Mouse (Mus musculus): ENCODE measurements around the gene Ly6g6c. TPM values are rescaled to one million over a fixed set of nuclear protein-coding genes. Genes with fewer than 3 reads are reported as not detected.

Gene Ly6g6c
- total RNA-seq, 2 experiments from 2014 or later = not detected

DNA sequence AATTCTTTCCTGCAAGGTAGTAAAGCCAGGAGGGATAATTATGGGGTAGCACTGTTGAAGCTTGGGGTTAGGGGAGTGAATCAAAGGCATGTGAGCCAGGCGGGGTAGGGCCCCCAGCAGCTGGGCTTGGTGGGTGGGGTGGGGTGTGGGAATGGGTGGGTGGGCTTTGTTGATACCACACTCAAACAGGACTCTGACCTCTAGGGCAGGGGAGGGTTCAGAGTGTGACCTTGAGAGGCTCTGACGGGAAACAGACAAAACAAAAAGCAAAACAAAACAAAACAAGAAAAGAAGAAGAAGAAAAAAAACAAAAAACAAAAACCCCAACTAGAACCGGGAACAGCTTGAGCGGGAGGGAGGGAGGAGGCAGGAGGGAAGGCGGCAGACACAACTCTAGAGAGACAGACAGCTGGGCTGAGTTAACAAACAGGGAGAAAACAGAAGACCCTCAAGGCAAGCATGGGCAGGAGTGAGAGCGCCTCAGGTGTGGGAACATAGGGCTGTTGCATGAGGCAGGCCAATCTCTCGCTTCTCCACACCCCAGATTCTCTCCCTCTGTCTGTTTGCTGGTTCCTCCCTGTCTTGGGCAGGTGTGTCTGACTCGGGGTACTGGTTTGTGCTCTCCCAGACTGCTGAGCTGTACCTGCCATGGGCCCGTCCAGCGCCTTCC lies 11.5 kb downstream of the Ly6g6c start, which contains the start of gene Ly6g6e:
Gene Ly6g6e, plus strand, starts transcription at position 396 of the 670 bp plus-strand sequence.
- DNase-seq (ENCODE audit: low spot score in 2 of 2) = no peak
- intact Hi-C loops (cut with DNase I) = no loop called here

DNA sequence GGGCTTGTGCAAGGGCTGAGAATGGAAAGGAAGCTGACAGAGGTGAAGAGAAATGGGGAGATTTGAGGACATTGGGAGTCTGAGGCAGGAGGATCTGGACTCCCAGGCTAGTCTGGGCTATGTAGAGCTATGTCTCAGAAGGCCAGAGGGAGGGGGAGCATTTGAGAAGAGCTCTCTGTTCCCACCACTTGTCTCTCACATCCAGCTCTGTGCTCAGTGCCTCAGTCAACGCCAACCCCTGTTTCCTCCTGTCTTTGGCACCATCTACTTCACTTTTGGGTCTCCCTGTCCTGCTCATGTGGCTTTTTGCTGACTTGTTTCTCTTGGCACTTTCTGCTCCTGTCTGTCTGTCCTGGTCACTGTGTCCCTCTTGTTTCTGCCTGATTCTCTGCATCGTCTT lies 12.1 kb downstream of the Ly6g6c start:
- intact Hi-C loops (cut with DNase I) = no loop called here
- no peak for DNase-seq (ENCODE audit: low spot score in 2 of 2)

GRCm38 (mm10) chr17:35077786-35078233 lies 12.6 kb downstream of the Ly6g6c start, which contains the start of gene Ly6g6d:
Gene Ly6g6d, minus strand, starts transcription at chr17:35078065.
- no peak for DNase-seq (ENCODE audit: low spot score in 2 of 2)
- intact Hi-C loops (cut with DNase I) = no loop called here

GRCm38 (mm10) chr17:35079778-35080177 lies 14.6 kb downstream of the Ly6g6c start:
- no peak for DNase-seq (ENCODE audit: low spot score in 2 of 2)
- intact Hi-C loops (cut with DNase I) = no loop called here

DNA sequence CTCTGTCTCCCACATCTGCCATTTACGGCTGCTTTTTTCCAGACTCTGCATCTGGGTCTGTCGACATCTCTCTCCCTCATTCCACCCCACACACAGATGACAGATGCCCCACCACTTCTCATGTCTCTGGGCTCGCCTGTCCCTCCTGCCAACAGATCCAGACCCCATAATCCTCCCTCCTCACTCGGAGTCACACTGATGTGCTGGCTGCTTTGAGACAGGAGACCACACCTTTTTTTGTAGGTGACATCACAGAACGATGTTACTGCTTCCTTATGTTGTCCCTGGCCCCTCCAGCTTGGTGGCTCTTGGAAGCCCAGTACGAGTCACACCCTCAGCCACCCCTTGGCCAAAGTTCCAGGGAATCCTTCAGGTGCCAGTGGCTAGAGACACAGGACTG lies 15.1 kb downstream of the Ly6g6c start:
- intact Hi-C loops (cut with DNase I) = no loop called here
- no peak for DNase-seq (ENCODE audit: low spot score in 2 of 2)

- intact Hi-C loops (cut with DNase I) = no loop called here
- DNase-seq (ENCODE audit: low spot score in 2 of 2) = no peak
Measured at GRCm38 (mm10) chr17:35080710-35081109, 15.5 kb downstream of the Ly6g6c start.

GRCm38 (mm10) chr17:35082841-35083576 lies 17.8 kb downstream of the Ly6g6c start:
- DNase-seq (ENCODE audit: low spot score in 2 of 2) = no peak
- intact Hi-C loops (cut with DNase I) = no loop called here

- DNase-seq (ENCODE audit: low spot score in 2 of 2) = no peak
- intact Hi-C loops (cut with DNase I) = no loop called here
Measured at GRCm38 (mm10) chr17:35083929-35084497, 18.8 kb downstream of the Ly6g6c start.

DNA sequence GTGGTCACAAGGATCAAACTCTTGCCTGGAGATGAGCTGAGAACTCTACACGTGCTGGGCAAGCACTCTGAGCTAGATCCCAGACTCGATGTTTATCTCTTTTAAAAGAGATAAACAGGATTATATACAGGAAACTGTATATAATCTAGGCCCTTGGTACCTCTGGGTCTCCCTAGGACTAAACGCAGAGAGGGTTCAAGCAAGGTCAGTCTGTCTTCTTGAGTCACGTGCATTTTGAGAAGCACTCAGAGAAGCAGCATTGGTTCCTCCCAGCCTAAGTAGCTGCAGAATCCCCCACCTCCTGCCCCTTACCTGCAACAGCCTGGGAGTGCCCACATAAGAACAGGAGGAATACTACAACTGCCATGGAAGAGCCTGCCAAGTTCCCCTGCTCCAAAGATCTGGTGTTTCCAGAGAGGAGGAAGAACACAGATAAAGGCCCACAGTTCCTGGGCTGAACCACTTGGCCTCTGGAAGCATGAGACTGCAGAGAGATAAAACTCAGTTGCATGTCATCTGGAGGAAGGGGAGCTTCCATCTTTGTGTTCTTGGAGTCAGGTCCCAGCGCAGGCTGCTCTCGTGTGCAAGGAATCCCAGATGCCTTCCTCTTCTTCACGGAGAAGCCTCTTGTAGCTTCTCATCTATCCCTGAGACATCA lies 20.1 kb downstream of the Ly6g6c start, which contains the start of gene Ly6g6f:
Gene Ly6g6f, minus strand, starts transcription at position 403 of the 658 bp plus-strand sequence.
- intact Hi-C loops (cut with DNase I) = no loop called here
- no peak for DNase-seq (ENCODE audit: low spot score in 2 of 2)

DNA sequence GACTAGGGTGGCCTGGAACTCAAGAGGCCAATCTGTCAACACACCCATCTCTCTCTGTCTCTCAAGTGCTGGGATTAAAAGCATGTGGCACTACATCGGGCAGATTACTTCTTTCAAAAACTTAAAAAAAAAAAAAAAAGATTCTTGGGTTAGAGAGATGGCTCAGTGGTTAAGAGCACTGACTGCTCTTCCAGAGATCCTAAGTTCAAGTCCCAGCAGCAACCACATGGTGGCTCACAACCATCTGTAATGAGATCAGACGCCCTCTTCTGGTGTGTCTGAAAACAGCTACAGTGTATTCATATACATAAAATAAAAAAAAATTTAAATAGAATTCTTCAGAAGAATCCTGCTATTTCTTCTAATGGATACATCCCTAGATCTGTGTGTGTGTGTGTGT lies 23.0 kb downstream of the Ly6g6c start:
- intact Hi-C loops (cut with DNase I) = no loop called here
- no peak for DNase-seq (ENCODE audit: low spot score in 2 of 2)

GRCm38 (mm10) chr17:35088825-35089644 lies 23.8 kb downstream of the Ly6g6c start, which contains the start of gene Abhd16a:
Gene Abhd16a, plus strand, starts transcription at chr17:35089263.
- peak; percentile 96 for DNase-seq (ENCODE audit: low spot score in 2 of 2)
- intact Hi-C loops (cut with DNase I) = no loop called here

- no peak for DNase-seq (ENCODE audit: low spot score in 2 of 2)
- intact Hi-C loops (cut with DNase I) = no loop called here
Measured at GRCm38 (mm10) chr17:35090166-35090932, 25.2 kb downstream of the Ly6g6c start.

DNA sequence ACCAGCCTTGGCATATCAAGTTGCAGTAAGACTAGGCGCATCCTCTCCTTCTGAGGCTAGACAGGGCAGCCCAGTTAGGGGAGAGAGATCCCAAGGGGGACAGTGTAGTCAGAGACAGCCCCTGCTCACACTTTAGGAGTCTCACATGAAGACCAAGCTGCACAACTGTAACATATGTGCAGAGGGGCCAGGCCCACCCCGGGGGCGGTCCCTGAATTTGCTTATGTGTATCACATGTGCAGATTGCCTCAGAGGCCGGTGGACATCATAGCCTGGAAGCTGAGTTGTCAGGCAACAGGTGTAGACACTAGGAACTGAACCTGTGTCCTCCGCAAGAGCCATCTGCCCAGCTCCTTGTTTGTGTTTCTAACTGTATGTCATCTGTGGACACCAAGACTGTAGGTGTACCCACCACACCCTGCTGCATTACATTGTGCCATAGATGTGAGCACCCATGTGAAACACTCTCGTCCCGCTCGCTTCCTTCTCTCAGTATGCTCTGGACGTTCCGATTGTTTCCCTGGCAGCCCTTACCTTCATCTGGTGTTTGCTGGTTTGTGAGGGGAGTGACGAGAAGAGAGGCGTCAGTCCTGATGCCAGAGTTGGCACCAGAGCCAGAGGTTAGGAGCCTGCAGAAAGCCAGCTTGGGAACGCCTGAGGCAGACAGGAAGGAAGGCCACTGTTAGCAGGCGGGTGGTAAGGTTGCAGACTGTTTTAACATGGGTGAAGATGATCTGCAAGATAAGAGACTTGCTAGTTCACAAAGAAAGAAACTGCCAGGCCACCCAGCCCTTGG lies 27.4 kb downstream of the Ly6g6c start:
- intact Hi-C loops (cut with DNase I) = no loop called here
- no peak for DNase-seq (ENCODE audit: low spot score in 2 of 2)

GRCm38 (mm10) chr17:35094475-35095365 lies 29.5 kb downstream of the Ly6g6c start:
- intact Hi-C loops (cut with DNase I) = no loop called here
- no peak for DNase-seq (ENCODE audit: low spot score in 2 of 2)

- intact Hi-C loops (cut with DNase I) = no loop called here
- no peak for DNase-seq (ENCODE audit: low spot score in 2 of 2)
Measured at GRCm38 (mm10) chr17:35096597-35096996, 31.4 kb downstream of the Ly6g6c start.

GRCm38 (mm10) chr17:35097164-35097655 lies 32.0 kb downstream of the Ly6g6c start:
- intact Hi-C loops (cut with DNase I) = no loop called here
- DNase-seq (ENCODE audit: low spot score in 2 of 2) = peak; percentile 59 to 60
